Mouse (Mus musculus) lung, postnatal 14 days (tissue): ENCODE data around the gene Vmn2r8.
"Not testable (repeated sequence)": the region's sequence is repeated elsewhere in the genome, so short reads cannot be mapped to it uniquely, and the experiment has no call there.

ENCODE experiments used
- DNase-seq: peaks from one replicate; pipeline ENCODE4 v3.0.0; 2021

Vmn2r8 gene

GRCm38 (mm10) chr5:108808750-108809149 lies at the start of gene Vmn2r8:
Gene Vmn2r8 (minus strand): TSS chr5:108808850.
- not testable (repeated sequence) for DNase-seq

GRCm38 (mm10) chr5:108852501-108852900 lies 43.9 kb upstream of the Vmn2r8 start, which contains the start of gene Vmn2r9:
Gene Vmn2r9 (minus strand): TSS chr5:108852601.
- not testable (repeated sequence) for DNase-seq

DNA sequence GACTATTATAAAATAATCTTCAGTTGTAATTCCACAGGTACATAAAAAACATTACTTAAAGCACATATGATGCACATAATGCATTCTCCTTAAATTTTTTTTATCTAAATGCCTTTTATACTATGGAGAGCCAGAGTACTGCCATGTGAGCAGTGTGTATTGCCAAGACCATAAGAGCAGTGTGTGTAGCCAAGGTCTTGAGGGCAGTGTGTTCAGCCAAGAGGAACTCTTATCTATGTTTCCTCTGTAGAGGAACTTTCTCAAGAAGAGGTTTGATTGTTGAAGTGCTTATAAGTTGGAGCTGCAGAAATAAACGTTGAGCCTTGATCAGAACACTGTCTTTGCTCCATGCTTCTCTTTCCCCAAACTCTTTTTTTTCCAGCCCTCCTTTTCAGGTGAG lies 40.8 kb upstream of the Vmn2r8 start:
- peak; percentile 17 for DNase-seq

GRCm38 (mm10) chr5:108836156-108836555 lies 27.5 kb upstream of the Vmn2r8 start:
- DNase-seq, result peak; percentile 38

DNA sequence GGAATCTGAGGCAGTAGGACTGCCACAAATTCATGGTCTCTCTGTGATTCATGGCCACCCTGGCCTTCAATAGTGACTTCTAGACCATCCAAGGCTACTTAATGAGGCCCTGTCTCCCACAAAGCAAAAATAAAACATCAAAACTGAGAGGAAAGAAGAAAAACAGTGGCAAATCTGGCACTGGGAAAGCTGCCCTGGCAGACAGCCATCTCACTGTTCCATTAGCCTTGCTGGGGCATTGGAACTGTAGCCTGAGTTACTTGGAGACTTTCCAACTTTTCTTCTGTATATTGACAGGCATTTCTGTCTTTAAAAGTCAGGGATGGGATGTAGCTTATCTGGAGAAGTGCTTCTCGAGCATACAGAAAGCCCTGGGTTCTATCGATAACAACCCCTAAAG lies 14.6 kb upstream of the Vmn2r8 start:
- no peak for DNase-seq

- no peak for DNase-seq
These were observed 5.0 kb downstream of the Vmn2r8 start for GRCm38 (mm10) chr5:108803646-108804045.

- not testable (repeated sequence) for DNase-seq
These were observed 13.4 kb downstream of the Vmn2r8 start, which contains the start of gene Tmed11 for GRCm38 (mm10) chr5:108795263-108795662. Gene Tmed11 (minus strand): TSS chr5:108795363.

DNA sequence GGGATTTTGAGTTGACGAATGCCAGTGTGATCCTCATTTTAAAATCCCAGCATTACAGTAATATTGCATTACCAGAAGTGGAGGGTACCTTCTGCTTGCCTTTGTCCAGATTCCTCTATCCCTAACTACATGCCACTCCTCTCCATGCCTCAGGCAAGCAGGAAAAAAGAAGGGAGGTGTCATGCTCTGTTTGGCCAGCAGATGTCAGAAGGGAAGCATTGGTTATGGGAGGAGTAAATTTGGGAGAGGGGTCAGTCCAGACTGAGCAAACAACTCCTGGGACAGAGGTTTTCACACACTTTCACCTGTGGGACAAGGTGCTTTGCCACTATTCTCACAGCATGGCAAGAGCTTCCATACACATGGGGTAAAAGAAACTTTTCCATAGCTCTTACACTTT lies 18.3 kb downstream of the Vmn2r8 start:
- peak; percentile 41 for DNase-seq

GRCm38 (mm10) chr5:108774630-108775306 lies 33.9 kb downstream of the Vmn2r8 start, which contains the start of gene Rnf212:
Gene Rnf212 (minus strand): TSS chr5:108774982.
- DNase-seq, result no peak

DNA sequence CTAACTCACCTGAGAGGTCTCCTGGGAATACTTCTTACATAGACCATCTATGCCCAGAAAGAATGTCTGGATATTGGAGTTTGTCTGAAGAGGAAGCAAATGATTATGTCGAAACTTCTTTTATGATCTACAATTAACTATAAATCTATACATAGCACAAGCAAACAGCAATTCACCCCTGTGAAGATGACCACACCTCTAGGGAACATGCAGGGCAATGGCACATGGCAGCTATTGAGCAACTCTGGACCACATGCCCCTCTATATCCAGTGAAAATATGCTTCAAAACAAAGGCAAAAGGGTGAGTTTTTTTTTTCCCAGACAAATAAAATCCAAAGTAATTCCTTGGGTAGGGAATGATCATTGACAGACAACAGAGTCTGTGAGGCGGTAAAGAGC lies 48.6 kb downstream of the Vmn2r8 start:
- DNase-seq, result no peak

DNA sequence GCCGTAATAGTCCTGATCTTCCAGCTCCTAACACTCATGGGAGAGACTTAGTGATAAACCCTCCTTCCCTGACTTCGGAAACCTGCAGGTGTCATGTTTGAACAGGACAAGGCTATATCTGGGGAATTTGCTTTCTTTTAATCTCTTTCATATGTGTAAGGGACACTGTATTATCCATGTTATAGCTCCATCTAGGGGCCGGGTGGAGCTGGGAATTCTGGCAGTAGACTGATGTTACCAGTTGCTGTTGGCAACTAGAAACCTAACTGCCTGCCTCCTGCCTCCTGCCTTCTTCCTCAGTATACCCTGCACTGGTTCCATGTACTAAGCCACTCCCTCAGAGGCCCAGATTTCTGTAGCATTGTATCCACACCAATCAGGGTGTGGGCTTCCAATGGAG lies 50.3 kb downstream of the Vmn2r8 start:
- peak; percentile 24 for DNase-seq

GRCm38 (mm10) chr5:108751258-108751657 lies 57.4 kb downstream of the Vmn2r8 start:
- not testable (repeated sequence) for DNase-seq

GRCm38 (mm10) chr5:108750328-108751210 lies 58.1 kb downstream of the Vmn2r8 start:
- no peak for DNase-seq

DNA sequence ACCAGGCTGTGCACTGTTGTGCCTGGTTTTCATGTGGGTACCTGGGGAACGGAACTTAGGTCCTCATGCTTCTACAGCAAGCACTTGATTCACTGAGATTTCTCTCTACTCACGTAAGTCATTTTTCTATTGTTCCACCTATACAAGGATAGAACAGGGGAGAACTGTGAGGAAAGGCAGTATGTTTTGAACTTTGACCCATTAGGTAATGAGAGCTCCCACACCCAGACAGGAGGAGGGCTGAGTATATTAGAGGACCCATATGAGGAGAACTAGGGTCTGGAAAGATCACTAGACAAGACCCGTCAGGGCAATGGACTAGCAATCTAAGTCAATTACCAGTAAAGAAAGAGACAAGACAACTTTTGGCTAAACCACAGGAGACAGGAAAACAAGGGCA lies 64.0 kb downstream of the Vmn2r8 start:
- DNase-seq, result no peak

DNA sequence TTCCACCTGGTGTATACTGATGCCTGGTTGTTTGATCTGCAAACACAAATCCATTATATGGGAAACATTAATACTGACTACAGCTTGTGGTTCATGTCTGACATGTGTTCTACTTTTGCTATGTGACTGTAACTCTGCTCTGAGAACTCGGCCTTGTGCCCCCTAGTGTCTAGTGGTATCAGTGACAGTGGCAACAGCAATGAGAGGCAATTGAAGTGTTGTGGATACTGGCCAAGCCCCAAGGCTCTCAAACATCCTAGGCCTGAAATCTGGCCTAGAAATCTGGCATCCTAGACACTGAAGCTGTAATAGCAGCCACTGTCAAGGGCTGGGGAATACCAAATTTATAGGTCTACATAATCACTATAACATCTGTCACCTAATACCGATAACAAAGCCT lies 64.8 kb downstream of the Vmn2r8 start:
- no peak for DNase-seq

DNA sequence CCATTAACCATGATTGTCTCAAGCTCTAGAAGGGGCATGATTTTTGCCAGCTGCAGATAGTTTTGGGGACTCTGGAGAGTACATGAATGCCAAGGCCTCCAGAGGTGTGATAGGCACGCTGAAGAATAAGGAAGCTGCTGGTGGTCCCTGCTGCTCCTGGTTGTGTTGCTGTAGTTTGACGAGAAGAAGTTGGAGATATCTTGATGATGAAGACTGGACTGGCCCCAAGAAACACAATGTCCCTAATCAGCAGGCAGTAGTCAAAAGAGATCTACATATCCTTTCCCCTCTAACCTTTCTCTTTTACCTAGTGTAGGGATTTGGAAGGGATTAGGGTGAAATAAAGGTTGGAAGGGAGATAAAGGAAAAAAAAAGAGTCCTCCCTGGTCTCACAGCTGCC lies 66.1 kb downstream of the Vmn2r8 start:
- DNase-seq, result no peak

DNA sequence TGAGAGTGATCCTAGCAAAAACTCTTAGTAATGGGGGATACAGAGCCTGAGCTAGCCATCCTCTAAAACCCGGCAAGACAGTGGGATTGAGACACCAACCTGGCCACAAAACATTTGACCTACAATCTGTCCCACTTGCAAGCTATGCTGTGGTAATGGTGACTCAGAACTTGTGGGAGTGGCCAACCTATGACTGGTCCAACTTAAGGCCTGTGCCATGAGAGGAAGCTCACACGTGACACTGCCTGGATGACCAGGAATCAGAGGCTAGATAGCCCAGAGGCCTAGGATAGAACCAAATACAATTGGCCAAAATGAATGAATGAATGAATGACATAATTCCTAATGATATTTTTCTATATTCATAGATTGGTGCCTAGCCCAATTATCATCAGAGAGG lies 66.8 kb downstream of the Vmn2r8 start:
- no peak for DNase-seq
